Mouse (Mus musculus) heart, postnatal 0 days (tissue): Measurements from ENCODE around the gene Cabcoco1.

Experiments used
- CTCF ChIP-seq: IDR thresholded peaks from 2 replicates; pipeline ENCODE4 v1.5.1; 2016; ENCODE audit warnings: antibody characterized with exemption, control low read depth, low read depth
- EP300 ChIP-seq: IDR thresholded peaks from 2 replicates; pipeline ENCODE4 v1.6.1; 2016; ENCODE audit warnings: antibody characterized with exemption, low read depth

GRCm38 (mm10) chr10:68522106-68522505 lies 19.6 kb downstream of the Cabcoco1 start:
- TF ChIP-seq CTCF (no peak), EP300 (no peak)
